Mouse (Mus musculus): ENCODE results near the gene Tcea2.

DNA sequence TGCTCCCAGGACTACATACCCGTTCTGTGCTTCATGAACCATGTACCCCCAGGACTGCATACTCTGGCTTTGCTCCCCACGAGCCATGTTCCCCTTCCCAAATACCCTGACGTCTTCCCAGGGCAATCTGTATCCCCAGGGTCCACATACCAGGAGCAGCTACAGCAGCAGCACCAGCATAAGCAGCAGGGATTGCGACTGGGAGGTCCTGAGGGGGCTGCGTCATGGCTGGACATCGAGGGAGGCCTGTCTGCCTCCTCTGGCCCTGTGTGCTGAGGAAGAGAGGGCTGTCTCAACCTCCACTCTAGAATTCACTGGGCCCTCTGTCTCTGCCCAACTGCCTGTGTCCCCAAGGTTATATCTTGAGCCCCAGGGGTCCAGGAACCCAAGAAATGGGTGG lies 11.0 kb downstream of the Tcea2 start:
- no peak for TF ChIP-seq EP300 (IDR thresholded peaks at IDR 0.05; ENCODE audit: low read depth)
- TF ChIP-seq CTCF (IDR thresholded peaks at IDR 0.05; ENCODE audit: low read depth), result no peak

Data from liver, postnatal 0 days (tissue).